Mouse (Mus musculus) kidney, adult 18-20 months (tissue): ENCODE results near the gene Ciao2a.

Experiments used
- DNase-seq: peaks from one replicate; pipeline ENCODE4 v3.0.0; 2021

Gene Ciao2a

GRCm38 (mm10) chr9:66126456-66127192 lies at the start of gene Ciao2a, which contains the start of gene Snx1:
Gene Ciao2a (plus strand): TSS chr9:66126611.
Gene Snx1 (minus strand): TSS chr9:66126587.
- DNase-seq, result peak; percentile 93

DNA sequence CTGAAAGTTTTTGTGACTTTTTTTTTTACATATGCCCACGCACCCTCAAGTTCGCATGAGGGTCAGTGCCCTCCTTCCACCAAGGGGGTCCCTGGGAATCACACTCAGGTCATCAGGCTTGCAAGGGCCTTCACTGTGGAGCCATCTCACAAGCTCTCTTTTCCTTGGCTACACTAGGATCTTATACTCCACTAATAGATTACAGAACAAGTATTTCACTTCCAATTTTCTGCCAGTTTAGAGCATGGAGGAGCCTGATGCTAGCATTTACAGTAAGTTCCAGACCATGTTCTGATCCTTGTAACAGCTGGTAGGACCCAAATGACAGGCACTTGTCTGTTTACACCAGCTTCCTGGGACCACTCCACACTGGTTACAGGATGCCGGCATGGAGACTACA lies 48.3 kb upstream of the Ciao2a start:
- DNase-seq, result no peak

DNA sequence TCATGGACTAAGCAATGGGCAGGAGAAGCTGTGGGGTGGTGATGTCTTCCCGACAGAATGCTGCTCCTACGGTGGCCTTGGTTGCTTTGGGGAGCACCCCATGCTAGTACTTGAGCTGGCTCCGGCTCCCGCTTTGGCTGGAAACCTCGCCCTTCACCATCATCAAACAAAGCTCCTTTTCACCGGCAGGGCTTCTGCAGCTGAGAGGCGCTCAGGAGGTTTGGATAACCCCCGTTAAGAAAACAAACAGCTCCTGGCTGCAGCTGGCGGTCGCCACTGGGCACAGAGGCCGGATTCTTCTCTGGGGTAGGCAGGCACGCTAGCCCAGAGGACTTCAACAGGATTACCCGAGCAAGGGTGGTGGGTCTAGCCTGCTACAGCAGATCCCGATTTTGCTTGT lies 47.9 kb upstream of the Ciao2a start:
- DNase-seq, result no peak

DNA sequence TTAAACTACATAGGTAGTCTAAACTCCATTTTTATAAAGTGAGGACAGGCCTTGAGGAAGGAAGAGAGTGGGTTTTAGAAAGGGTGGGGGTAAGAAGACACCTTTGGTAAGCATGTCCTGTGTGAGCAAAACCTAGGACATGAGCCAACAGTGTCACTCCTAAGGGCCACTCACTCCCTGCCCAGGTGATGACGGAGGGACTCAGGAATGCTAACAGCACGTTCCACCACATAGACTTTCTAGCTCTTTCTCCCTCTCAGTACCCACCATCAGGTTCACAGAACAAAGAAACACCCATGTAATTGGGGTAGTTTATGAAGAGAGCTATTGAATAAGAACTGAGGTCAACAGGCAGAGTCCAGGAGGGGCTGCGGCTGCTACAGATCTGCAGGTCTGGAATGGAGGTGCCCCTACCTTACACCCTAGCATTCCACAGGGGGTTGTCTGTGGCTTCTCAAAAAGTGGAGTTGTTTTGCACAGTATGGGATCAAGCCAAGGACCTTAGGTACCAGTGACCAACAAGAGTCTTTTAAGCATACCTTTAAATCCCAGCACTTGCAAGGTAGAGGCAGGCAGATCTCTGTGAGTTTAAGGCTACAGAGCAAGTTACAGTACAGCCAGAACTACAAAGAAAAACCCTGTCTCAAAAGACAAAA lies 45.5 kb upstream of the Ciao2a start:
- DNase-seq, result no peak

- no peak for DNase-seq
These were observed 44.4 kb upstream of the Ciao2a start for GRCm38 (mm10) chr9:66081999-66082398.

DNA sequence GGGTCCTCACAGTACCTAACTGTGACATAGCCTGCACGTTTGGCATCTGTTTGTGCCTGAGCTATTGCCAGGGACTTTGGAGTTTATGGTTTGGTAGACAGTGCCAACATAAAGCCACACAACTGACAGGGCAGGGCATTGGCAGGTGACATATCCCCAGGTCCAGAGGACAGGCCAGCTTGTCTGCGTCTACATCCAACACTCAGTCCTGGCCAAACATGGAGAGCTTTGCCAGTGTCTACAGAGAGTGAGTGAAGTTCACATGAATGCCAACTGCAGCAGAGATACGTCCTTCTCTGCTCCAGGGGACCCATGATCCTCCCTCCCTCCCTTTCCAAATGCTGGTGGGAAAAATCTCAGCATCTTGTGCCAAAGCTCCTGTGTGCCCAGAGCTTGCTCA lies 42.2 kb upstream of the Ciao2a start:
- no peak for DNase-seq

DNA sequence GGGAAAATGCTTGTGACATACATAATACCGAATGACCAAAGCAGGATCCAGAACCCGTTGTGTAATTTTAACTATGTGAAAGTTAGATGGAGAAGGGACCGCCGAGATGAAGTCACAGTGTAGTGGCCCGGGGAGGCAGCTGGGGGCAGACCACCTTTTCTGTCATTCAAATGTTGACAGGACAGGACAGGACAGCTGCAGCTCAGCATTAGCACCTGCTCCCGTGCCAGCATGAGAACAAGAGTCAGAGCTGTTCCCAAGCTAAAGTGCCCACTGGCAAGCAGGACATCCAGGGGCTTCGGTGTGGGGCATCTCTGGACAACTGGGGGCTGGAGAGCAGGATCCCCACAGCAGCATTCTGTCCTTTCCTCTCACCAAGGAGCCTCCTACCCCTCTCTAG lies 39.3 kb upstream of the Ciao2a start:
- no peak for DNase-seq

DNA sequence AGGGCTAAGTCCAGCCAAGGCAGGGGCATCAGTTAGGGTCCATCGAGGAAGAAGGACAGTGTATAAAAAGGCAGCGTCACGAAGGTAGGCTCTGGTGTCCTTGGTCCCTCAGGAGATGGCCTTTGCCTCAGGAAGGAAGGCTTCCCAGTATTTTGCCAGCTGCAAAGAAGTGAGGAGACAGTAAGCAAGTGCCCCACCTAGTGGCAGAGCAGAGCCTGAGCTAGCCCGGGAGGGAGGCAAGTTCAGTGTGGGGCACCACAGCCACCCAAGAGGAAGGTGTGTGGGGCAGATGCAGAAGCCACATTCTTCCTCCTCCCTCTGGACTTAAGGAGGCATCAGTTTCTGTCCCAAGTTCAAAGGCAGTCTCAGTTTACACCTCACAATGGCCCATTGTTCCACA lies 38.0 kb upstream of the Ciao2a start:
- peak; percentile 56 for DNase-seq

DNA sequence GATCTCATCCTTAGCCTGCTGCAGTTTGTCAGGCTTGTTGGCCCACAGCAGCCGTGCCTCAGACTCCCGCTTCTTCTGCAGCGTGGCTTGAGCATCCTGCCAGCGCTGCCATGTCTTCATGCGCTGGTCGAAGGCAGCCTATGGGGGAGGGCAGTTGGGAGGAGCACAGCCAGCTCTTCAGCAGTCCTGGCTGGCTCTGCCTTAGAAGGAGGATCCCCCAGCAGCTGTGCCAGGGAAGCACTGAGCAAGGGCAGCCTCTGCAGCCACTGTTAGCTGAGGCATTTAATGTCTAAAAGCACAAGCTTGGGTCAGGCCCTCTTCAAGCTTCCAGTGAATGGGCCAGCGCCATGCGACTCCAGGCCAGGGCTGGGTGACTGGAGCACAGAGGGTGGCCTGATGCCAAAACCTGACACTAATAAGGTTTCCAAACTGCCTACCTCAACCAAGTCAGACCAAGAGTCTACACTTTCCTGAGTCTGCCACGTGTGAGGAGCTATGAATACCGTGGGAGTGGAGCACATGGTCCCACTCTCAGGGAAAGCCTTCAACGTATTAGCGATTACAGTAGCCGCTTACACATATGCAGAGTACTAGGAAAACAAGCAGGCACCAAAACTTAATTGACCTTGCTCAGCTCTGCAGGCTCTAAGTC lies 35.7 kb upstream of the Ciao2a start:
- DNase-seq, result no peak

GRCm38 (mm10) chr9:66091327-66092231 lies 34.8 kb upstream of the Ciao2a start:
- DNase-seq, result no peak

DNA sequence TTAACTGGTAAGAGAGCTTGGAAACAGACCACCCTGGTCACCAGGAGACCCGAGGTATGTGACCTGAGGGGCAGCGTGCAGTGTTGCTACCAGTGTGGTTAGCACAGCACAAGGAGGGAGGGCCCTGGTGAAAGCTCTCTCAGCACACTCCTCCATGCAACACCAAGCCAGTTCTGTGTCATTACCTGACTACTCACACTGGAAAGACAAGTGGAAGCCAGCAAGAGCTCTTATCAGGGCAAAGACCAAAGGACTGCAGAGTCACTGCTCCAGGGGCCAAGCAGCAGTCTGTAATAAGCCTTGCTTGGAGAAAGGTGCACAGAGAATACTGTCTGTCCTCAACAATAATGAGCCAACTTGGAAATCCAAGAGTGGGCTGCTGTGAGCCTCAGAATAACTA lies 33.7 kb upstream of the Ciao2a start:
- no peak for DNase-seq

GRCm38 (mm10) chr9:66101577-66101976 lies 24.8 kb upstream of the Ciao2a start:
- no peak for DNase-seq

DNA sequence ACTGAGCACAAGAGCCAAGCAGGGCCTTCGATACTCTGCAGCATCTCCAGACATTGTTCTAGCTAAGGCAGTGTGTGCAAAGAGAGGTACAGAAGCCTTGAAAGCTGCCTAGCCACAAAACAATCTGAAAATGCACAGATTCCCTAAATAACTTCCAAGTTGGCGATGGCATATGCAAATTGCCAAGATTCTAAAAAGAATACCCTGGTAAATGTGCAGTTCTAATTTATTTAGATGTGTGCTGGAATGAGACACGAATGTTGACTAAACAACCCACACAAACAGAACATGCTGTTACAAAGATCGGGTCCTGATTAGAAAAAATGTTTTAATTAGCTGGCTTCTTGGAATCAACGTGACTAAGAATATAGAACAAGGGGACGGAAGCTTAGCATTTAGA lies 23.7 kb upstream of the Ciao2a start:
- no peak for DNase-seq

GRCm38 (mm10) chr9:66104601-66105000 lies 21.8 kb upstream of the Ciao2a start:
- no peak for DNase-seq

- no peak for DNase-seq
These were observed 21.2 kb upstream of the Ciao2a start for GRCm38 (mm10) chr9:66105168-66105567.

GRCm38 (mm10) chr9:66109574-66109973 lies 16.8 kb upstream of the Ciao2a start:
- no peak for DNase-seq

GRCm38 (mm10) chr9:66110126-66110525 lies 16.3 kb upstream of the Ciao2a start:
- no peak for DNase-seq

- DNase-seq, result no peak
These were observed 15.6 kb upstream of the Ciao2a start for GRCm38 (mm10) chr9:66110611-66111379.

DNA sequence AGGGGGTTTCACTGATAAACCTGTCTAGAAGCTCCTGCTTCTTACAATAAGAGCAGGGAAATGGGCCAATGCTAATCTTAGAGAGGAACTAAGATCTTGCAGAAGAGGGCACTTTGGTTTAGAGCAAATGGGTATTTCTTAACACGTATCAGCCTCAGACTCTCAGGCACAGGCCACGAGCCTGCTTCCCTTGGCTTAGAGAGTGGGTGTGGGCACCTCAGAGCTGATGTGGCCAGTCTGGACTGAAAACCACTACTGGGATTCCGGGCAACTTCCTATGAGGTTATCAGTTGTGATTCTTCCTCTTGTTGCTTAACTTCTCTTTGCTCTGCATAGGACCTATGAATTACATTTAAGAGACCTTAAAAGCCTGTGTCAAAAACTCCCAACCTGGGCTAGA lies 12.1 kb upstream of the Ciao2a start:
- DNase-seq, result no peak

DNA sequence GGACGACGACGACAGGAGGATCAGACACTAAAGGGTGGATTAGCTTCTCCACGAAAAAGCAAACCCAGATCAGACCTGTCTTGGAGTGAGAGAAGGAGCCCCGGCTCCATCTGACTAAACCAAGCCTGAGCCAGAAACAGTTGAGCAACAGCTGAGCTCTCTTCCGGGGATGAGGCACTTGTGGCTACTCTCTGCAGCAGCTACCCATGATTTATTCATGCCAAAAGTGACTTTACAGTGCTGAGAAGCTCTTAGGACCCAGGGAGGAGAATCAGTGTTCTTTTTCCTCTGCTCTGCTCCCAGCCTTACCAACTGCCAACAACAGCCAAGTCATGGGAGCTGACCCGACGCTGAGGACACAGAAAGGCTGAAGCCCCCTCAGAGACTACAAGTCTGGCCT lies 9.5 kb upstream of the Ciao2a start:
- DNase-seq, result no peak

GRCm38 (mm10) chr9:66119498-66119897 lies 6.9 kb upstream of the Ciao2a start:
- DNase-seq, result no peak

- no peak for DNase-seq
These were observed 6.3 kb upstream of the Ciao2a start for GRCm38 (mm10) chr9:66120106-66120505.
